Mouse (Mus musculus) E14TG2a.4 (cell line): ENCODE measurements around the gene Galnt17.

Source experiments
- CTCF ChIP-seq: conservative IDR thresholded peaks from 2 replicates; pipeline ENCODE4 v1.5.1; 2014; ENCODE audit warnings: low read length
- NANOG ChIP-seq: IDR thresholded peaks from 2 replicates; pipeline ENCODE4 v1.6.1; 2014; ENCODE audit warnings: borderline replicate concordance, low read length, mixed read lengths
- POU5F1 ChIP-seq: IDR thresholded peaks from 2 replicates; pipeline ENCODE4 v1.6.1; 2014; ENCODE audit warnings: low read length, borderline replicate concordance

DNA sequence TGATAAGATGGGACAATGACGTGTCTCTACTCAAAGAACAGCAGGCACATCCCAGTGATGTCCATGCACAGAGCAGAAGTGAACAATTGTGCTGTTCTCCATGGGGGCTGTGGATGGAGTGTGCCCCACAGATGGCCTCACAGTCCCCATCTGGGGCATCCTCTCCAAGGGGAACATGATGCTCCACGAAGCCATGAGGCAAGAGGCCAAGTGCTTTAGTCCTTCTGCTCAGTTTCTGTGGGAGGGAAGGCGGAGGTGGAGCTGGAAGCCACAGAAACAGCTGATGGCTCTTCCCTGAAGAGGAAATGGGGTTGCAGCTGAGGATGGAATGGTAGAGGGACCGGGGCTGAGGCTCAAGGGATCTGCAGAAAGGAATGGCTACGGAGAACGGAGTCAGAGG lies 243.1 kb downstream of the Galnt17 start:
- TF ChIP-seq CTCF = no peak
- no peak for TF ChIP-seq NANOG
- TF ChIP-seq POU5F1 = no peak
